Mouse (Mus musculus): ENCODE data around the gene Cerk.
A peak's percentile ranks its signal among the peaks of the same experiment; 100 is the strongest.
"Not testable (repeated sequence)": the region's sequence is repeated elsewhere in the genome, so short reads cannot be mapped to it uniquely, and the experiment has no call there.

Gene Cerk

DNA sequence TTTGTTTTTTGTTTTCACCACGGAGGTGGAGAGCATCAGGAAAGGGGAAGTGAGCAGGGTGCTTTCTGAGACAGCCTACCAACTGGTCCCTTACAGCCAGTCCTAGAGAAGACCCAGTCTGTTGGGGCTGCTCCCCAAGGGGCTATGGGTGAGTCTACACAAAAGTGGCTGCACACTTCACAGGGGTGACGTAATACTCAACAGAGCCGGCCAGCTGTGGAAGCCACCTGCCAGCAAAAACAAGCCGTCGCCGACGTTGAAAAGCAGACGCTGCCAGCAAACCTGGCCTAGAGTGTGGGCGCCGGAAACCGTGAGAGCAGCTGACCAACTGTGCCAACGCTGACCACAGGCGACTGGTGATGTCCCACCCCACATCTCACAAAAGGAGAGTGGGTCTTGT is 3.3 kb downstream of the Cerk start:
- DNase-seq (ENCODE audit: low spot score in 2 of 2), result peak in 1 of 2 experiments; percentile 60

DNA sequence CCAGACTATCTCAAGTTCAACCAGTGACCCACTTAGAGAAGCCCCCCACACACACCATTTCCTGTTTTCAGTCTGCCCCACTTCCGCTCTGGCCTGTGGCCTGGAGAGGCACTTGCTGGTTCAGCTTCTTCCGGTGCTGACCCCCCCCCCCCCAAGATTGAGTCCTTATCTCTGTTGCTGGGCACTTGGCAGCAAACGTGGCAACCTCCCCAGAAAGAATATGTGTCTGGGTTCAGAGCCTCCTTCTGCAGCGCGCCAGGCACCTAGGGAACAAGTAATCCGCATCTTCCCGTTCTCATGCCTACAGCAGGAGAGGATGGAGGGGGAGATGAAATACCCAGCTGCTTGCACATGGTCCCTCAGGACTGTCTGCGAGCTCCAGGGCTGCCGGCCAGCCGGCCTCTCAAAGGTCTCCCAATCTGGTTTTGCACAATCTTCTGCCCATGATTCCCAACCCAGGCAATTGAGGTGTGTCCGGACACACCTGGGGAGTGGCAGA is 4.0 kb downstream of the Cerk start:
- DNase-seq (ENCODE audit: low spot score in 2 of 2), result no peak

DNA sequence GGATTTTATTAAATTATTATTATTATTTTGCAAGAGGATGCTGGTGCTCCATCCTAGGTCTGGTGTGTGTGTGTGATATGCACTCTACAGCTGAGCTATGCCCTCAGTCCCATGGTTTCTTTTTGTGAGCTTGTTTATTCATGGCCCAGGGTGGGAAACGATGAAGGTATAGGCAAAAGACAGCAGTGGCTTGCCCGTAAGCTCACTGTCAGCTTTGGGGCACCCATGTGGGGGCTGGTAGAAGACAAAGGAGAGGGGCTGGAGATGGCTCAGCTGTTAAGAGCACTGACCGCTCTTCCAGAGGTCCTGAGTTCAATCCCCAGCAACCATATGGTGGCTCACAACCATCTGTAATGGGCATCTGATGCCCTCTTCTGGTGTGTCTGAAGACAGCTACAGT is 4.6 kb downstream of the Cerk start:
- DNase-seq (ENCODE audit: low spot score in 2 of 2), result not testable (repeated sequence)

DNA sequence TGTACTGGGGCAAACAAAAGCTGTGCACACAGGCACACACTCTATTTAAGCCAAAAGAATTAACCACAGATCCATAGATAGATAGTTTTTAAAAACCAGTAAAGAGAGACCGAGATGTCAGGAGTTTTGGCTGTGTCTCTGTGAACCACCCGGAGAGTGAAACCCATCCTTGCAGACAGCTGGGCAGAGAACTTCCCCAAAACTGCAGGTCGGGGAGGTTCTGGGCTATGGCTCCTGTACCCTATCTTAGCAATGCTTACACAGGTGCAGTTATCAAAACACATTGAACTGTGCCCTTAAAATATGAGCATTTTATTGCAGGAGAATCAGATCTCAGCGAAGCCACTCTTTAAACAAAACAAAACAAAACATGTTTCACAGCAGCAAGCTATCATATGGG is 5.5 kb downstream of the Cerk start:
- DNase-seq (ENCODE audit: low spot score in 2 of 2), result no peak

DNA sequence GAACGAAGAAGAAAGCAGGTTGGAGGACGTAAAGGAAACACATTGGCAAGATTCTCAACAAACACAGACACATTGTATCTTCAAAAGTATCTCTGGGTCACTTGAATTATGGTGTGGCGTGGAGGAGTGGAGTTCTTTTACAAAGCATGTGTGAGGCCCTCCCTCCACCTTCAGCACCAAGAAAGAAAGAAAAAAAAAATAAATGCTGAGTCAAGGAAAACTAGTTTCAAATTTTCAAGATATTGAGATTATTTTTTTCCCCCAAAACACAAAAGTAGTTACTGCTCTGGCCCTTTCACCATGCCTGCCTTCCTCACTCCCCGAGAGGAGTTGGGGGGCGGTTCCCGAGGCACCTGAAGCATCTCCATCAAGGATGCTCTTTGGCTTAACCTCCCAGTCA is 7.3 kb downstream of the Cerk start:
- DNase-seq (ENCODE audit: low spot score in 2 of 2), result no peak

DNA sequence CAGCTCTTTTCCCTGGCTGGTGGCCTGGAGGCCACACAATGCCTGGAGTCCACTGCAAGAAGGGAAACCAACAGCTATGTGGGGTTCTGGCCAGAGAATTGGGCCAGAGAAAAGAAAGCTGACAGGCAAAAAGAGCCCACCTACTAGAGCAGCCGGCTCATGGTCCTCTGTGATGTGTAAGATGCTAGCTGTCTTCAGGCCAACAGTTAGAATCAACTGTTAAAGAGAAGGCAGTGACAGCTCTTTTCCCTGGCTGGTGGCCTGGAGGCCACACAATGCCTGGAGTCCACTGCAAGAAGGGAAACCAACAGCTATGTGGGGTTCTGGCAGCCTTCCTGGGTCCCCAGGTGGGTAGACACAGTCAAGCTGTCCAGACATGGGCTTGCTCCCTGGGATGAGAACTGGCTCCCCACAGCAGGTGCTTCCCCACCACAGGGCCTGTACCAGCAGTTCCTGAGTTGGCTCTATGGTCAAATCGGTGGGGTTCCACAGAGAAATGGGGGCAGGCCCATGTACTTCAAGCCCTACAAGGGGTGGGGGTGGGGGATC is 8.2 kb downstream of the Cerk start:
- not testable (repeated sequence) for DNase-seq (ENCODE audit: low spot score in 2 of 2)

DNA sequence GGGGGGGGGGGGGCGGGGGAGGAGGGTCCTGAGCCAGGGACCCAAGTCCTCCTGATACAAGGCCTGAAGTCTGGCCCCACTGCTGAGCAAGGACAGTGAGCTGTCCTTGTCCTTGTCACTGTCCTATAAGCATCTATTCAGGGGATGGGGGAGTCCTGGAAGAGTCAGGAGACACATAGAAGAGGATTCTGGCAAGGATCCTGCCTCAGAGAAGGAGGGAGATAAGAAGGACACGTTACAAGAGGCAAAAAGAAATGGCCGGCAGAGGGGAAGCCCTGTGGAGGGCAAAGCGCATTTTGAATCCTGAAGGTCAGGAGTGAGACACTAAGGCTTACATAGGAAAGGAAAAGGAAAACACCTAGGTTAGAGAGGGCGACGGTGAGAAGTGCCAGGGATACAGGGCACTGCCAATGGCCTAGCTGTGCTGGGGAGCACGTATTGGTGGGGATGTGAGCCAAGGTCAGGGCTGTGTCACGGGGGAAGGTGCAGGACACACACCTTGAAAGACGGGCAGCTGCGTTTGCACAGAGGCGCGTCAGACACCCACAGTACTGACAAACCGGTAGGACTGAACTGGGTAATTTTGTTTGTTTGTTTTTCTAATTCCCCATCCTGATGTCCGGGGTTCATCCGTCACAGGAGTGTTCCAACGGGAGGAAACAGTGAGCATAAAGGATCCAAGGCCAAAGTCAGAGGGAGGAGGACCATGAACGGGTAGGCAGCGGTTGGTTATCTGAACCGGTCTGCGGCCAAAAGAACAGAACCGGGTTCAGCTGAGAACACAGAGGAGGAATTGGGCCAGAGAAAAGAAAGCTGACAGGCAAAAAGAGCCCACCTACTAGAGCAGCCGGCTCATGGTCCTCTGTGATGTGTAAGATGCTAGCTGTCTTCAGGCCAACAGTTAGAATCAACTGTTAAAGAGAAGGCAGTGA is 8.9 kb downstream of the Cerk start:
- no peak for DNase-seq (ENCODE audit: low spot score in 2 of 2)

DNA sequence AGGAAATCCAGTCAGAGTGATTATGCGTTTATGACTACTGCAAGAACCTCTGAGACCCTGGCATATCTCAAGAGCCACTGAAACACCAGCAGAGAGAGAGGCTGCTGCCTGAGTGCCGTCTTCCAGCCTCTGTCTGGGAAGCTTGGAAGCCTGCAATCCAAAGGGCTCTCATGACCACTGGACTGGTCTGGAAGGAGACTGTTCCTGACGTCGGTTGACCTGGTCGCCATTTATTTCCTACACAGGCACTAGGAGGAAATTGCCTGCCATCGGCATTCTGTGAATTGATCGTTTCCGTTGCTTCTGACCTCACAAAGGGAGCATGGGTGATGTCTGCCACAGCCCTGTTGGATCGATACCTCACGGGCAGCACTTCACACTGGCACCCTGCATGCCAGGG is 9.8 kb downstream of the Cerk start:
- no peak for DNase-seq (ENCODE audit: low spot score in 2 of 2)

DNA sequence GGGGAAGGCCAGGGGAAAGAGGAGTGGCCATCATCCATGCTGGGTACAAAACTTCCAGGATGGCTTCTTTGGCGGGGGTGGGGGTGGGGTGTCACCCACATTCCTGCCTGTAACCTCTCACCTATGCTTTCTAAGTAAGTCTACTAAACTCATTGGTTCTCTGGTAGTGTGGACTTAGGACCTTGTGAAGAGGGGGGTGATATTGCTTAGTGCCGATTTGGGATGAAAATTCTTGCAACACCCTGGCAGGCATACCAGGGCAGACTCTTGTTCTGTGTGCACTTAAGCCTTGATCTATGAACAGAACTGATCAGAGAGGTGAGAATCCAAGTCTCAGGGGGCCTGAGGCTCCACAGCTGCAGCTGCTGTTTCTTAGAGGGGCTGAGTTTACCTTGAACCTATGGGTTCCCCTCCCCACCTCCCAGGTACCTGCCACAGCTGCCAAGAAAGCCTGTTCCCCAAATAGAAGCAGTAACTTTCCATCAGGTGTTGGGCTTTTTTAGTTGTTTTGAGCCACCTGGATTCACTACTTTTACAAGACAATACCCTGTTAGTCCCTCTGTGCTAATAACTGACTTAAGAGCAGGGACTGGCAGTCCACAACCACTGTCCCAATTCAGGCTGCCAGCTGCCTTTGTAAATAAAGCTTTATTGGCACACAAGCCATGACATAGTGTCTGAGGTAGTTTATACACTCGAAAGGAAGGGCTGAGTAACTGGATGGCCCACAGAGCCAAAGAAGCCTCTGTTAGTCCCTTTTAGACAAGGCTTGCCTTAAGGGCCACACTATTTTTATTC is 10.5 kb downstream of the Cerk start:
- no peak for DNase-seq (ENCODE audit: low spot score in 2 of 2)

DNA sequence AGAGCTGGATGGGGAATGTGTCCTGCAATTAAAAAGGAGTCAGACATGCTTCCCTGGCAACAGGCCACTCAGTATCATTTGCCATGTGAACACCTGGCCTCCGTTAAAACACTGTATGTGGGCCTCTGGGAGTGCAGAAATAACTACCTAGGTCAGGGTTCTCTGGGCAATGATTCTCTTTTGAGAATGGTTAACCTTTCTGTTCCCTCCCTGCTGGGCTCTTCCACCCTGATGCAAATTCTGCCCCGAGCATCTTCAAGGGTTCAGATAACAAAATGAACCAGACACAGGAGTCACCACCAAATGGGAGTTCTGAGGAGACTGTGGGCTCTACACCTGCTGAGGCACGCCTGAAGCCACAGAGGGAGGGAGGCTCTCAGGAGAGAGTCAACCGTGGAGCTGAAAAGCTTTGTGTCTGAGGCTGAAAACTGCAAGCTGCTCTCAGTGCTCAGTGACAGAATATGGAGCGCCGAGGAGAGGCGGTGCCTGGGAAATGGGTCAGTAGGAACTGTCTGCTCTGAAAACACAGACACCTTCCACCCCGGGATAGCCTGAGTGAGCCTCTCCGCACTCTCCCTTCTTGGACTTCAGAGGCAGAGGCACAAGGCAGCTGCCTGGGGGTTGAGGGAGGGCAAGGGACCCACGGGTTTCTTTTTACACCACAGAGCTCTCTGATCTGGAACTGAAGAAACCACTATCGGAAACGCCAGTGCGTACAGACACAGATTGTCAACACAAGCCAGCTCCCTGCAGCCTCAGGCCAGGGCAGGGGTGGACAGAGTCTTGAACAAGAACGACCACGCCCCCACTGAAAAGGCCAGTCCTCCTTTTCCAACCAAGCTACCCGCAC is 12.6 kb downstream of the Cerk start:
- no peak for DNase-seq (ENCODE audit: low spot score in 2 of 2)

DNA sequence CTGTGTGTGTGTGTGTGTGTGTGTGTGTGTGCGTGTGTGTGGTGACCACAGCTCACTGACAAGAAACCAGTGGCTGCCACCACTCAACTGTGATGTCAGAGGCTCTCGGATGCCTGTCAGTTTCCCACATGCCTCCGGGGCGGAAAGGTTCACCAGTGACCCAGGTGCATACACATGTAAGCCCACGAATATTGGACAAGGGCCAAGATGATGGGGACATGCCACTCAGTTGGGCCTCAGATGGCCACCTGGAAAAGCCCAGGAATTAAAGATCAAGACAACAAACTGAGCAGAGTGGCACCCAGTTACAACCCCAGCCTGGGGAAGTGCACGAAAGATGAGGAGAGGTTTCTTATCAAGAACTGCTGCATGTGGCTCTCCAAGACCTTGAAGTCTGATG is 13.4 kb downstream of the Cerk start:
- no peak for DNase-seq (ENCODE audit: low spot score in 2 of 2)

DNA sequence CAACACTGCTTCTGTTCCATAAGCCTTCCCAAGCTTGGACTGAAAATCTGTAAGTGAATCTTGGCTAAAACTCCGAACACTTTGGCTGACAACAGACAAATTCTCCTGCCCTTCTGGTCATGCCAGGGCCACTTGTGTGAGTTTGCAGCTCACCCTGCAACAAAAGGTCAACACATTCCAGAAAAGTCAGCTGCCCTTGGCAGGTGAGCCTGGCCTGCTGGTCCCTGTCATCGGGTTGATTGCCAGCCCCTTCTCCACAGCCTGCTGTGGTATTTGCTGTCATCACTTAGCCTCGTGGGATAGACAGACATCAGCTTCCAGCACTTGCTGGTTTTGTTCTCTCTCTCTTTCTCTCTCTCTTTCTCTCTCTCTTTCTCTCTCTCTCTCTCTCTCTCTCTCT is 13.8 kb downstream of the Cerk start:
- DNase-seq (ENCODE audit: low spot score in 2 of 2), result no peak

DNA sequence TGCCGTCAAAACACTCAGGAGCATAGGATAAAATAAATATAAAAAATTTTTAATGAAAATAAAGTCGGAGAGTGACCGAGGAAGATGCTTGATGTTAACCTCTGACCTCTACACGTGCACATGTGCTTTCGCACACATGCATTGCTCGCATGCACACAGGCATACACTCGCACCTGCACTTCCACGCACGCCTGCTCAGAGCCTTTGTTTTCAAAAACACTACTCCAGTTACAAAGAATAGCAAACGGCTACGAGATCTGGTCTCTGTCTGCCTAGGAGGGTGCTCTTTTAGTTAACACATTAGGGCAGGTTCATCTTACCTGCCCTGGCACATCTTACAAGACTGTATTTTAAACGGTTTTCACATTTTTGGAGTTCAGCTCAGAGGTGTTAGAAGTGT is 14.6 kb downstream of the Cerk start:
- DNase-seq (ENCODE audit: low spot score in 2 of 2), result no peak

DNA sequence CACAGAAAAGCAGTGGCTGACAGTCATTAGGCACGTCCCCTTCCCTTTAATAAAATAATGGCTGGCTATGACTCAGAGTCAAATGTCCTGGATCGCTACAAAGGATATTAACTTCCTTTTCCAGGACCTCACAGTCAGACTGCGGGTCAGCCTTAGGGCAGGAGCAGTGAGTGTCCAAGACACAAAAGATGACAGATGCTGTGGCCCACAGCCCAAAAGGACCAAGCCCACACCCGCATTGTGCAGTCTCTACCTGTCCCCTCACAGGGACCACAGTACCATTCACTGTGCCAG is 16.2 kb downstream of the Cerk start:
- no peak for DNase-seq (ENCODE audit: low spot score in 2 of 2)

DNA sequence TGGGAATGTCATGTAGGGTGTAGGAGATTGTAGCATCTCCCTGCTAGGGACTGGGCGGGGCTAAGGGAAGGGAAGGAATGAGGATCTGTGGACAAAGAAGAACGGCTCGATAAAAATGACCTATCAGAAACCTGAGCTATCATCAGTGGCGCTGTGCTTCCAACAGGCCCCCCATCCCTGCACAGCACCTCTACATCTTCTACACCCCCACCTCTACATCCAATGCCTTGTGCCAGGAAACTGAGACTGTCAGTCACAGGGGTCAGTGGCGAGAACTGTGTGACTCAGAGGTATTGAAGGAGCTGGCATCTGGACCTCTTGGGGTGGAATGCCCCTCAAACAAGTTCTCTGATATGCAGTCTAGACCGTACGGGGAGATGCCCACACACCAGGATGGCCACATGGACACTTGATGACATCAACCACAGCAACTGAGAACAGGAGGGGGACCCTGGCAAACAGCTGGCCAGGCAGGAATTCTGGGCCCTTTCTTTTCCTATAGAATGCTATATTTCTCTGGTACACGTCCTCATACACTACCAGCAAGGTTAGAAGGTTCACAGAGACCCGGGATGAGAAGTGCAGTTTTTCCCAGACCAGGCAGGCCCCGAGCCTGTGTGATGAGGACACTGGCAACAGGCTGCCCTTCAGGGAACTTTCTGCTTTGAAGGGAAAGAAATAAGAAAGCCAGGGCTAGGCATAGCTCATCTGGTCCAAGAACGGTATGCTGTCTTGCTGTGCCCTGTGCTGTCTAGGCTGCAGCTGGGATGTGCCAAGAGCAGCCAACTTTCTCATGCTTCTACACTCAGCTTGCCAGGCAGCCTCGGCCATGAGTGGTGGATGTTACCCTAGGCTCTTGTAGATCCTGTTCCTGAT is 16.8 kb downstream of the Cerk start:
- no peak for DNase-seq (ENCODE audit: low spot score in 2 of 2)

DNA sequence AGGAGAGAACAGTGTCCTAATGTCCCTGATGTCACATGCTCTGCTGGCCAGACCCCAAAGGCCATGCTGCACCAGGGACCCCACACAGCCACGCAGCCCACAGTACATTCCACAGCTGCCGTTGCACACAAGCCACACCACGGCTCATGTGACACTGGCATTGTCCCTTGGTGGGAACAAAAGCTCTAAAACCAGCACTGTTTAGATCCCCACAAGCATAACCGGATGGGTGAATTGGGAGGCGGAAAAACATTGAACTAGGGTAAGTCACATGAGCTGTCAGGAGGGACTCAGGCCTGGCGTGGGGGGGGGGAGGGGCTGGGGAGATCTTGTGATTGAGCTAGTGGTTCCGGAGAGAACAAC is 17.5 kb downstream of the Cerk start:
- DNase-seq (ENCODE audit: low spot score in 2 of 2), result no peak

DNA sequence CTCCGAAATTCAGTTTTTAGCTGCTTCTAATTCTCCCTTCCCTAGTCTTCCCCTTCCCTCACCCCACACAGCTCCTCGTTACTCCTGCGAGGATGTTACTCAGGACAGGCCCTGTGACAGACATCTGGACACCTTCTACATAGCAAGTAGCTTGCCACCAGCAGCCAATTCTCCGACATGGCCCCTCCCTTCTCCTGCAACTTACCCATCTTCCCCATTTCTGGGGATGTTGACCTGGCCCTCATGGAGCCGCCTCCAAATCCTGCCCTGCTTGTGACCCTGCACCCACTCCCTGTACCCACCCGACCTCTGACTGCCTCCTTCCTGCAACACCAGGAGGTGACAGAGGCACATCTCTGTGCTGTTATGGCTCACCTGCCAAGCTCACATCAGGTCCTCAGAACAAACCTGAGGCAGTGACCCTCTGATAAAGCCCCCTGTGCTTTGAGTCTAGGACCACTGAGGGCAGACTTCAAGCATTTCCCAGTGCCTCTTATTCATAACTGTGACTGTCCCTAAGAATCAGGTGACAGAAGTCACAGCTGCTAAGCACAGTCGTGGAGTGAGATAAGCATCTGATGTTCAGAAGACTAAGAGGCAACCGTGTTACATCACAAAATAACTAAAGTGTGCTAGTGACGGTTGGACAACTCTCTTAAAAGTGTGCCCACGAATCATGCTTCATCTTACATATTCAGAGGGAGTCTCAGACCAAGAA is 18.0 kb downstream of the Cerk start:
- DNase-seq (ENCODE audit: low spot score in 2 of 2), result no peak

DNA sequence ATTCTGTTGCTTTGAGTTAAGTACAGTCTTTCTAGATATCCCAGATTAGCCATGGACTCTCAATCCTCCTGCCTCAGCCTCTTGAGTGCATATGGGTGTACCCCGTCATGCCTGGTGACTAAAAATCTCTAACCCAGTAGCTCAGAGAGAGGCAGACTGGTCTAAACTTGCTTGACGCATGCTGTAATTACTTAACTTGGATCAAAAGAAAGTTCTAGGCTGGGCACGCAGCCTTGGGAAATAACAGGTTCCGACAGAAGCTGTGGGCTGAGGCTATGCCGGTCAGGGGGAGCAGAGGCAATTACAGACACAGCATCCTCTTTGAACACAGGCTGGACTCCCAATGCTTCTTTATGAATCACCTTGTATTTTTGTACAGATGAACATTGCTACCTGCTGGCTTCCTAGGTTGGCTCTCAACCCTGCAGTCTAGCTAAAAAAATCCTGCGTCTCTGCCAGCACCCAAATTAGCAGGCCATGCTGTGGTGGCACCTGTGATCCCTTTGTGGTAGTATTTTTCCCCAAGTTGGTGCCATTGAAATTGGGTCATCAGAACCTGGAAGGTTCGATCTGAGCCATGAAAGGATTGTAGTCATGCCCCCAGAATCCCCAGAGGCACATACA is 18.8 kb downstream of the Cerk start:
- DNase-seq (ENCODE audit: low spot score in 2 of 2), result no peak

DNA sequence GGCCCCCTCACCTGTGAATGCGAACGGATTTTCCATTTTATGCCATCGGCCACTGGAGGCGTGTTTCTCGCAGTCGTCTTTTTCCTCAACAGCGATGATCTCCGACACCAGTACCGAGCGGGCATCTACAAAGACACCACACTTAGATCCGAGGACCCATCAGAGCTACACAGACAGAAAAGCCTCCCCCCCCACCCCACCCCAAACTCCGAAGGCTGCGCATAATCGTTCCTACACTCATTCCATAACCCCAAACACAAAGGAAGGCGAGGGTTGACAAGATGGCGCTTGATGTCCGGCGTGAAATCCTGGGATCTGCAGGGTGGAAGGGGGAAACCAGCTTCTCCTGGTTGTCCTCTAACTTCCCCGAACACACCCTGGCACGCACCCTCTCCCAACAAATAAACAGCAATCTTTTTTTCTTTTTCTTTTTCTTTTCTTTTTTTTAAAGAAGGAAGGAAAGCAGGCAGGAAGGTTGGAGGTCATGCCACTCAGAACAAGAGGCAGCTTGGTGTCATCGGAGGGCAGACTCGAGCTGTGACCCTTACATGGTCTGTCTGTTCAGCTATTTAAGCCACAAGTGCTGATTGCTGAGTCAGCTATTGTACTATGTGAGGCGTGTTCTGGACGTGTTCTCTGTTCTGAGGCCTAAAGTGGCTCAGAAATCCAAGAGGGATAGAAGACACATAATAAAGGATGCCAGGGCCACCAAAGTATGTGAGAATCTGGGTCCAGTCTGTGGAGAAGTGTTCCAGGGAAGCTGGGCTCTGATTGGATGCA is 19.9 kb downstream of the Cerk start:
- DNase-seq (ENCODE audit: low spot score in 2 of 2), result no peak

Data from frontal cortex, postnatal 36 days (tissue).